Mouse (Mus musculus) left cerebral cortex, adult 6 months (tissue): ENCODE results near the gene Zfp87. TPM values are rescaled to one million over a fixed set of nuclear protein-coding genes. Genes with fewer than 3 reads are reported as not detected.

Source experiments
- long read RNA-seq, 2 experiments: library from polyadenylated mRNA; unstranded; transcript quantifications; one replicate each; pipeline ENCODE4 v2.0.0; 2019 to 2020
- polyA plus RNA-seq: library from polyadenylated mRNA; unstranded; fragments of <200 nt; fragmentation: Nextera tagmentation; gene quantifications from 2 replicates; pipeline ENCODE4 v1.2.3, GENCODE M21; 2021

The Zfp87 gene
- polyA plus RNA-seq, result 33.0 and 39.1 TPM in 2 replicates
- long read RNA-seq, experiment 1, transcript Zfp87-204 (4 exons, 2,656 nt), result major isoform, 77 of 85 reads
- long read RNA-seq, experiment 1, partial matches to known transcripts, result 3 of 85 reads
- long read RNA-seq, experiment 1, other reads (novel, unspliced or antisense), result 3 of 85 reads
- long read RNA-seq, experiment 2, transcript Zfp87-203 (2 exons, 382 nt), result minor isoform, 7 of 26 reads
- long read RNA-seq, experiment 2, transcript Zfp87-204 (4 exons, 2,656 nt), result major isoform, 13 of 26 reads
- long read RNA-seq, experiment 2, partial matches to known transcripts, result 0 of 26 reads
- long read RNA-seq, experiment 2, other reads (novel, unspliced or antisense), result 6 of 26 reads

GRCm38 (mm10) chr13:67525753-67526410 is at the start of gene Zfp87, which contains the start of gene Gm26965:
Gene Zfp87 (minus strand): TSS chr13:67526177.
Gene Gm26965 (minus strand): TSS chr13:67526151.

GRCm38 (mm10) chr13:67553730-67554129 is 27.8 kb upstream of the Zfp87 start, which contains the start of gene Zfp748:
Gene Zfp748 (minus strand): TSS chr13:67553830.

GRCm38 (mm10) chr13:67500084-67500719 is 25.8 kb downstream of the Zfp87 start, which contains the start of gene Zfp58:
Gene Zfp58 (minus strand): TSS chr13:67500555.

GRCm38 (mm10) chr13:67483625-67484423 is 42.2 kb downstream of the Zfp87 start, which contains the start of gene Zfp874b:
Gene Zfp874b (minus strand): TSS chr13:67484258.

Other genes with a start within 250 kb of the Zfp87 start
- gene Zfp458, start 247.7 kb downstream of the Zfp87 start, polyA plus RNA-seq, result 1.7 and 3.0 TPM in 2 replicates
- gene Zfp457, start 219.7 kb downstream of the Zfp87 start, polyA plus RNA-seq, result 0.25 and 0.26 TPM in 2 replicates
- 0.69 and 0.79 TPM in 2 replicates for gene Zfp595, start 193.6 kb downstream of the Zfp87 start, polyA plus RNA-seq
- 0.98 TPM in 1 of 2 replicates, not detected in the other for gene Gm28044, start 165.6 kb downstream of the Zfp87 start, polyA plus RNA-seq
- 0.21 and 0.32 TPM in 2 replicates for gene Zfp953, start 165.6 kb downstream of the Zfp87 start, polyA plus RNA-seq
- 0.26 and 0.33 TPM in 2 replicates for gene Gm28041, start 150.4 kb downstream of the Zfp87 start, polyA plus RNA-seq
- 0.28 and 0.38 TPM in 2 replicates for gene Zfp456, start 150.4 kb downstream of the Zfp87 start, polyA plus RNA-seq
- 1.3 and 1.5 TPM in 2 replicates for gene Zfp429, start 126.4 kb downstream of the Zfp87 start, polyA plus RNA-seq
- gene Zfp459, start 104.8 kb downstream of the Zfp87 start, polyA plus RNA-seq, result 1.0 and 2.8 TPM in 2 replicates
- gene Zfp874a, start 74.6 kb downstream of the Zfp87 start, polyA plus RNA-seq, result 7.6 and 7.8 TPM in 2 replicates
- gene Zfp874b, start 41.9 kb downstream of the Zfp87 start, polyA plus RNA-seq, result 2.6 and 7.6 TPM in 2 replicates
- gene Zfp58, start 25.6 kb downstream of the Zfp87 start, polyA plus RNA-seq, result 3.9 and 4.2 TPM in 2 replicates
- not detected in 2 replicates for gene Gm26965, start within 50 bp of the Zfp87 start, polyA plus RNA-seq
- gene Zfp748, start 27.7 kb upstream of the Zfp87 start, polyA plus RNA-seq, result 4.1 and 5.1 TPM in 2 replicates
- 2.4 and 2.8 TPM in 2 replicates for gene Zfp729b, start 83.5 kb upstream of the Zfp87 start, polyA plus RNA-seq
- gene Gm49345, start 111.6 kb upstream of the Zfp87 start, polyA plus RNA-seq, result 1.6 and 1.7 TPM in 2 replicates
- 1.3 and 1.9 TPM in 2 replicates for gene Zfp729a, start 111.6 kb upstream of the Zfp87 start, polyA plus RNA-seq
- 7.4 and 8.1 TPM in 2 replicates for gene Zfp738, start 160.9 kb upstream of the Zfp87 start, polyA plus RNA-seq
- gene Zfp65, start 203.0 kb upstream of the Zfp87 start, polyA plus RNA-seq, result 2.4 and 3.8 TPM in 2 replicates
- 3.6 and 4.3 TPM in 2 replicates for gene Zfp85, start 229.1 kb upstream of the Zfp87 start, polyA plus RNA-seq